ENCODE assay signal across 8 mouse cellular contexts in genomic region chr7:63858571-63859152, GRCm38 (mm10). TPM values are rescaled to one million over a fixed set of nuclear protein-coding genes. Genes with fewer than 3 reads are reported as not detected.
DNase-seq lines count a peak whose midpoint lies in the region; ATAC-seq and TF ChIP-seq lines count a peak whose summit lies in the region.

No protein-coding gene starts in this region.

- H3K9ac ChIP-seq in midbrain, embryonic 11.5 days (ENCODE audit: low read length) = peak overlapping the region; percentile 51; the same call in 1 of the 2 replicates

- no peaks in the 10 kb centered on the region for H3K9me3 ChIP-seq in embryonic facial prominence, embryonic 10.5 days
- H3K9me3 ChIP-seq in midbrain, embryonic 11.5 days (ENCODE audit: control insufficient read depth, low read length) = no peaks in the 10 kb centered on the region

- peak; percentile 94 for DNase-seq in adrenal gland, postnatal 10 days
- peak; percentile 86 for DNase-seq in embryonic facial prominence, embryonic 10.5 days (ENCODE audit: low spot score)
- DNase-seq in heart, adult 11 months = peak; percentile 99
- peak; percentile 90 for DNase-seq in kidney, adult 11 months
- DNase-seq in left cerebral cortex, postnatal 4 days = peak; percentile 75
- DNase-seq in midbrain, embryonic 11.5 days (ENCODE audit: low spot score, missing footprints) = peak; percentile 98
- DNase-seq in adipocyte (ENCODE audit: low spot score) = no peak

- H3K27me3 ChIP-seq in embryonic facial prominence, embryonic 10.5 days (replicated peaks; ENCODE audit: low read depth, poor library complexity, severe bottlenecking) = no peaks in the 10 kb centered on the region
- H3K27me3 ChIP-seq in midbrain, embryonic 11.5 days (ENCODE audit: control insufficient read depth, insufficient read depth, low read length) = no peaks in the 10 kb centered on the region
- no peaks in the 10 kb centered on the region for H3K27me3 ChIP-seq in small intestine, adult 2 months (ENCODE audit: control insufficient read depth, insufficient read depth, low read length)

- ATAC-seq in midbrain, embryonic 11.5 days (ENCODE audit: low FRiP score) = peak; percentile 69

- H3K4me3 ChIP-seq in embryonic facial prominence, embryonic 10.5 days = peak overlapping the region; percentile 57
- H3K4me3 ChIP-seq in midbrain, embryonic 11.5 days (ENCODE audit: low read depth, low read length) = peak overlapping the region; percentile 30
- peak overlapping the region; percentile 61 for H3K4me3 ChIP-seq in small intestine, adult 2 months (ENCODE audit: low read depth, low read length)

- peak; percentile 40; the same call in 1 of the 2 replicates for TF ChIP-seq POLR2A in small intestine, adult 2 months (IDR thresholded peaks at IDR 0.05; ENCODE audit: low read depth, low read length)

- WGBS in embryonic facial prominence, embryonic 10.5 days = 4% methylated on average over 22 of the region's 22 CpGs
- 6% methylated on average over 22 of the region's 22 CpGs for WGBS in midbrain, embryonic 11.5 days
- 2% methylated on average over 22 of the region's 22 CpGs for WGBS in small intestine, adult 2 months

- H3K36me3 ChIP-seq in embryonic facial prominence, embryonic 10.5 days (replicated peaks) = no peaks in the 10 kb centered on the region
- no peaks in the 10 kb centered on the region for H3K36me3 ChIP-seq in midbrain, embryonic 11.5 days (ENCODE audit: control insufficient read depth, insufficient read depth, low read length)
- no peaks in the 10 kb centered on the region for H3K36me3 ChIP-seq in small intestine, adult 2 months (ENCODE audit: control insufficient read depth, insufficient read depth, low read length)

- TF ChIP-seq CTCF in small intestine, adult 2 months (IDR thresholded peaks at IDR 0.05; ENCODE audit: extremely low read depth, insufficient read length, insufficient replicate concordance, low read depth, low read length) = no peak

- peaks cover 15% of the 10 kb centered on the region for H3K4me1 ChIP-seq in embryonic facial prominence, embryonic 10.5 days
- no peaks in the 10 kb centered on the region for H3K4me1 ChIP-seq in midbrain, embryonic 11.5 days (ENCODE audit: control insufficient read depth, insufficient read depth, low read length)
- peaks cover 8% of the 10 kb centered on the region; the same call in 1 of the 2 replicates for H3K4me1 ChIP-seq in small intestine, adult 2 months (ENCODE audit: control insufficient read depth, insufficient read depth, insufficient read length, low read length)

- H3K27ac ChIP-seq in embryonic facial prominence, embryonic 10.5 days (replicated peaks) = peak overlapping the region; percentile 67
- no peak overlapping the region for H3K27ac ChIP-seq in midbrain, embryonic 11.5 days (ENCODE audit: low read depth, low read length)
- H3K27ac ChIP-seq in small intestine, adult 2 months (ENCODE audit: insufficient read depth, low read depth, low read length) = peak overlapping the region; percentile 51; the same call in 1 of the 2 replicates

- intact Hi-C loops in left cerebral cortex, postnatal 4 days (cut with DNase I) = loop anchor here (10.0 kb wide), 1 partner anchor 76 kb away; the partner anchor contains the start of gene Klf13

- peak overlapping the region; percentile 53 for H3K4me2 ChIP-seq in midbrain, embryonic 11.5 days

RNA-seq across cellular contexts. Expression of gene E030018B13Rik, which starts 58.0 kb away (rescaled TPM):
- total RNA-seq in adrenal gland, postnatal 10 days (2021) = not detected
- not detected in 2 replicates for polyA plus RNA-seq in embryonic facial prominence, embryonic 10.5 days (2016; fragmentation: Nextera tagmentation; extraction: Ambion mirVana)
- not detected for total RNA-seq in left cerebral cortex, postnatal 4 days (2021)
- 0.14 TPM in 1 of 2 replicates, not detected in the other for polyA plus RNA-seq in midbrain, embryonic 11.5 days (2014; fragmentation: Nextera tagmentation; extraction: Ambion mirVana)
- polyA plus RNA-seq in small intestine, adult 2 months (2012; rRNA removed) = not detected in 2 replicates
